Mouse (Mus musculus): Measurements from ENCODE around the gene Ern1. TPM values are rescaled to one million over a fixed set of nuclear protein-coding genes. Genes with fewer than 3 reads are reported as not detected.

Gene Ern1
- polyA plus RNA-seq, 1 experiment from 2014 or later, result 5.4 TPM

GRCm38 (mm10) chr11:106518391-106518790, 30.7 kb upstream of the Ern1 start:
- no peak overlapping the region for H3K27ac ChIP-seq (ENCODE audit: low read length)

GRCm38 (mm10) chr11:106515079-106515745, 27.6 kb upstream of the Ern1 start:
- no peaks in the 10 kb centered on the region for H3K9me3 ChIP-seq (ENCODE audit: low read length)
- peak; percentile 57 for ATAC-seq

More at GRCm38 (mm10) chr11:106518391-106518790, 30.7 kb upstream of the Ern1 start:
- H3K4me1 ChIP-seq (ENCODE audit: insufficient read depth, low read depth, low read length), result peaks cover 3% of the 10 kb centered on the region; the same call in 1 of the 2 replicates
- ATAC-seq, result peak; percentile 26; the same call in 1 of the 2 replicates
- H3K4me3 ChIP-seq (ENCODE audit: low read depth, low read length), result no peak overlapping the region
- no peaks in the 10 kb centered on the region for H3K27me3 ChIP-seq (replicated peaks; ENCODE audit: insufficient read depth, low read length)
- DNase-seq (ENCODE audit: low spot score), result peak; percentile 54
- no peak overlapping the region for H3K4me2 ChIP-seq (replicated peaks; ENCODE audit: low read depth, low read length)
- H3K36me3 ChIP-seq (ENCODE audit: insufficient read depth, low read length), result no peaks in the 10 kb centered on the region
- 44% methylated on average over 4 of the region's 4 CpGs for WGBS
- no peaks in the 10 kb centered on the region for H3K9me3 ChIP-seq (ENCODE audit: low read length)
- no peak overlapping the region for H3K9ac ChIP-seq (replicated peaks; ENCODE audit: low read depth)
- no peak for TF ChIP-seq CTCF (IDR thresholded peaks at IDR 0.05)
- no peak for TF ChIP-seq EP300 (IDR thresholded peaks at IDR 0.05)

GRCm38 (mm10) chr11:106514446-106514845, 26.8 kb upstream of the Ern1 start:
- peak; percentile 56 for DNase-seq (ENCODE audit: low spot score)
- no peak for TF ChIP-seq EP300 (IDR thresholded peaks at IDR 0.05)
- no peak for TF ChIP-seq CTCF (IDR thresholded peaks at IDR 0.05)
- Histone ChIP-seq H3K9me3 (ENCODE audit: low read length) (no peaks in the 10 kb centered on the region), H3K4me1 (ENCODE audit: insufficient read depth, low read depth, low read length) (peaks cover 3% of the 10 kb centered on the region; the same call in 1 of the 2 replicates), H3K36me3 (ENCODE audit: insufficient read depth, low read length) (peaks cover 10% of the 10 kb centered on the region), H3K4me2 (replicated peaks; ENCODE audit: low read depth, low read length) (no peak overlapping the region), H3K27me3 (replicated peaks; ENCODE audit: insufficient read depth, low read length) (no peaks in the 10 kb centered on the region), H3K27ac (ENCODE audit: low read length) (0 out of 2 replicates have a peak overlapping the region, but pooled peaks have one; percentile 9), H3K9ac (replicated peaks; ENCODE audit: low read depth) (no peak overlapping the region), H3K4me3 (ENCODE audit: low read depth, low read length) (no peak overlapping the region)
- 43% methylated on average over 5 of the region's 5 CpGs for WGBS
- peak; percentile 30; the same call in 1 of the 2 replicates for ATAC-seq

More at GRCm38 (mm10) chr11:106515079-106515745, 27.6 kb upstream of the Ern1 start:
- 46% methylated on average over 16 of the region's 16 CpGs for WGBS
- no peak overlapping the region for H3K4me2 ChIP-seq (replicated peaks; ENCODE audit: low read depth, low read length)
- H3K27me3 ChIP-seq (replicated peaks; ENCODE audit: insufficient read depth, low read length), result no peaks in the 10 kb centered on the region
- H3K9ac ChIP-seq (replicated peaks; ENCODE audit: low read depth), result no peak overlapping the region
- H3K4me1 ChIP-seq (ENCODE audit: insufficient read depth, low read depth, low read length), result peaks cover 3% of the 10 kb centered on the region; the same call in 1 of the 2 replicates
- peaks cover 6% of the 10 kb centered on the region; the same call in 1 of the 2 replicates for H3K36me3 ChIP-seq (ENCODE audit: insufficient read depth, low read length)
- TF ChIP-seq EP300 (IDR thresholded peaks at IDR 0.05), result no peak
- no peak for TF ChIP-seq CTCF (IDR thresholded peaks at IDR 0.05)
- H3K4me3 ChIP-seq (ENCODE audit: low read depth, low read length), result no peak overlapping the region
- no peak overlapping the region for H3K27ac ChIP-seq (ENCODE audit: low read length)
- DNase-seq (ENCODE audit: low spot score), result peak; percentile 30

- H3K27ac ChIP-seq (ENCODE audit: low read length), result no peak overlapping the region
- no peaks in the 10 kb centered on the region for H3K27me3 ChIP-seq (replicated peaks; ENCODE audit: insufficient read depth, low read length)
- DNase-seq (ENCODE audit: low spot score), result peak; percentile 82
- H3K9me3 ChIP-seq (ENCODE audit: low read length), result no peaks in the 10 kb centered on the region
- TF ChIP-seq CTCF (IDR thresholded peaks at IDR 0.05) (peak; percentile 87), EP300 (IDR thresholded peaks at IDR 0.05) (no peak)
- no peak overlapping the region for H3K4me2 ChIP-seq (replicated peaks; ENCODE audit: low read depth, low read length)
- peaks cover 15% of the 10 kb centered on the region for H3K36me3 ChIP-seq (ENCODE audit: insufficient read depth, low read length)
- H3K4me3 ChIP-seq (ENCODE audit: low read depth, low read length), result no peak overlapping the region
- peaks cover 3% of the 10 kb centered on the region; the same call in 1 of the 2 replicates for H3K4me1 ChIP-seq (ENCODE audit: insufficient read depth, low read depth, low read length)
- no peak overlapping the region for H3K9ac ChIP-seq (replicated peaks; ENCODE audit: low read depth)
- 34% methylated on average over 2 of the region's 2 CpGs for whole genome bisulfite sequencing
- peak; percentile 51 for ATAC-seq
These were observed 25.5 kb upstream of the Ern1 start for GRCm38 (mm10) chr11:106513166-106513565.

- H3K27ac ChIP-seq (ENCODE audit: low read length), result no peak overlapping the region
- H3K9ac ChIP-seq (replicated peaks; ENCODE audit: low read depth), result no peak overlapping the region
- no peak for ATAC-seq
- DNase-seq (ENCODE audit: low spot score), result no peak
- H3K4me2 ChIP-seq (replicated peaks; ENCODE audit: low read depth, low read length), result no peak overlapping the region
- H3K9me3 ChIP-seq (ENCODE audit: low read length), result no peaks in the 10 kb centered on the region
- H3K36me3 ChIP-seq (ENCODE audit: insufficient read depth, low read length), result peaks cover 15% of the 10 kb centered on the region
- peaks cover 3% of the 10 kb centered on the region; the same call in 1 of the 2 replicates for H3K4me1 ChIP-seq (ENCODE audit: insufficient read depth, low read depth, low read length)
- H3K27me3 ChIP-seq (replicated peaks; ENCODE audit: insufficient read depth, low read length), result no peaks in the 10 kb centered on the region
- WGBS, result 95% methylated on average over 7 of the region's 7 CpGs
- TF ChIP-seq CTCF (IDR thresholded peaks at IDR 0.05) (no peak), EP300 (IDR thresholded peaks at IDR 0.05) (no peak)
- H3K4me3 ChIP-seq (ENCODE audit: low read depth, low read length), result no peak overlapping the region
These were observed 24.3 kb upstream of the Ern1 start for GRCm38 (mm10) chr11:106512006-106512390.

- no peak overlapping the region for H3K4me2 ChIP-seq (replicated peaks; ENCODE audit: low read depth, low read length)
- H3K9ac ChIP-seq (replicated peaks; ENCODE audit: low read depth), result no peak overlapping the region
- TF ChIP-seq EP300 (IDR thresholded peaks at IDR 0.05) (no peak), CTCF (IDR thresholded peaks at IDR 0.05) (no peak)
- no peak for DNase-seq (ENCODE audit: low spot score)
- H3K27me3 ChIP-seq (replicated peaks; ENCODE audit: insufficient read depth, low read length), result no peaks in the 10 kb centered on the region
- no peaks in the 10 kb centered on the region for H3K9me3 ChIP-seq (ENCODE audit: low read length)
- H3K4me3 ChIP-seq (ENCODE audit: low read depth, low read length), result no peak overlapping the region
- peaks cover 15% of the 10 kb centered on the region for H3K36me3 ChIP-seq (ENCODE audit: insufficient read depth, low read length)
- H3K4me1 ChIP-seq (ENCODE audit: insufficient read depth, low read depth, low read length), result peaks cover 3% of the 10 kb centered on the region; the same call in 1 of the 2 replicates
- WGBS, result 90% methylated on average over 14 of the region's 14 CpGs
- no peak for ATAC-seq
- no peak overlapping the region for H3K27ac ChIP-seq (ENCODE audit: low read length)
These were observed 23.8 kb upstream of the Ern1 start for GRCm38 (mm10) chr11:106511236-106512005.
